Mouse (Mus musculus) forebrain, embryonic 16.5 days (tissue): ENCODE measurements around the gene Zfp740. TPM values are rescaled to one million over a fixed set of nuclear protein-coding genes. Genes with fewer than 3 reads are reported as not detected.
A peak's percentile ranks its signal among the peaks of the same experiment; 100 is the strongest.

ENCODE experiments used
- ATAC-seq: fragments of 200-750 bp; cut with Nextera tagmentation; 2 replicates; pipeline ENCODE4 v1.8.0; 2017; ENCODE audit warnings: mild to moderate bottlenecking, moderate library complexity
- H3K27ac ChIP-seq: fragments of 300-500 bp; sonication (generic); 2 replicates; pipeline ENCODE4 v1.5.1; 2014; ENCODE audit warnings: low read length, control low read depth
- H3K27me3 ChIP-seq: fragments of 300-500 bp; sonication (generic); replicated peaks from 2 replicates; pipeline ENCODE4 v1.6.1; 2014; ENCODE audit warnings: low read length; ENCODE audit not compliant: control insufficient read depth, insufficient read depth
- H3K36me3 ChIP-seq: fragments of 300-500 bp; sonication (generic); 2 replicates; pipeline ENCODE4 v1.6.1; 2014; ENCODE audit not compliant: control insufficient read depth, insufficient read depth
- H3K4me1 ChIP-seq: fragments of 300-500 bp; sonication (generic); replicated peaks from 2 replicates; pipeline ENCODE4 v1.6.1; 2014; ENCODE audit warnings: low read length; ENCODE audit not compliant: control insufficient read depth, insufficient read depth
- H3K4me2 ChIP-seq: fragments of 300-500 bp; sonication (generic); 2 replicates; pipeline ENCODE4 v1.6.1; 2014; ENCODE audit warnings: mild to moderate bottlenecking, low read length, control low read depth
- H3K4me3 ChIP-seq: fragments of 300-500 bp; sonication (generic); replicated peaks from 2 replicates; pipeline ENCODE4 v1.5.1; 2014; ENCODE audit warnings: mild to moderate bottlenecking, low read length, control low read depth
- H3K9ac ChIP-seq: fragments of 300-500 bp; sonication (generic); replicated peaks from 2 replicates; pipeline ENCODE4 v1.6.1; 2014; ENCODE audit warnings: low read depth, low read length, control low read depth
- H3K9me3 ChIP-seq: fragments of 300-500 bp; sonication (generic); 2 replicates; pipeline ENCODE4 v1.6.1; 2016; ENCODE audit warnings: low read length; ENCODE audit not compliant: control insufficient read depth
- WGBS: fragments of 180-500 bp; shearing (Covaris S2); extraction: QIAGEN DNeasy Blood & Tissue Kit; methylation state at CpG from one replicate; pipeline ENCODE4 v1.1.7; 2014; 5-methylcytosine and 5-hydroxymethylcytosine counted together
- polyA plus RNA-seq: library from polyadenylated mRNA; unstranded; fragments of >200 nt; fragmentation: Nextera tagmentation; extraction: Ambion mirVana; gene quantifications from 2 replicates; pipeline ENCODE4 v1.2.1, GENCODE M21; 2015

Zfp740 gene
- polyA plus RNA-seq, 1 experiment from 2014 or later, result 84.6 TPM

GRCm38 (mm10) chr15:102243229-102244190 is 40.5 kb downstream of the Zfp740 start:
- Histone ChIP-seq H3K4me3 (peak overlapping the region; percentile 2; the same call in 1 of the 2 replicates), H3K9ac (peak overlapping the region; percentile 31), H3K27ac (no peak overlapping the region), H3K9me3 (no peaks in the 10 kb centered on the region), H3K4me2 (peak overlapping the region; percentile 34), H3K27me3 (peaks cover 6% of the 10 kb centered on the region), H3K36me3 (no peaks in the 10 kb centered on the region), H3K4me1 (peaks cover 39% of the 10 kb centered on the region)
- ATAC-seq, result no peak
- WGBS, result 13% methylated on average over 21 of the region's 22 CpGs

GRCm38 (mm10) chr15:102244306-102245191 is 41.5 kb downstream of the Zfp740 start:
- ATAC-seq, result no peak
- H3K36me3 ChIP-seq, result no peaks in the 10 kb centered on the region
- H3K9me3 ChIP-seq, result no peaks in the 10 kb centered on the region
- WGBS, result 10% methylated on average over 19 of the region's 19 CpGs
- no peak overlapping the region for H3K27ac ChIP-seq
- peaks cover 6% of the 10 kb centered on the region for H3K27me3 ChIP-seq
- peak overlapping the region; percentile 67 for H3K4me2 ChIP-seq
- H3K4me1 ChIP-seq, result peaks cover 39% of the 10 kb centered on the region
- H3K9ac ChIP-seq, result 0 out of 2 replicates have a peak overlapping the region, but pooled peaks have one; percentile 28
- peak overlapping the region; percentile 55 for H3K4me3 ChIP-seq

- peaks cover 39% of the 10 kb centered on the region for H3K4me1 ChIP-seq
- H3K27ac ChIP-seq, result no peak overlapping the region
- peak overlapping the region; percentile 67 for H3K4me2 ChIP-seq
- H3K4me3 ChIP-seq, result peak overlapping the region; percentile 55
- no peaks in the 10 kb centered on the region for H3K9me3 ChIP-seq
- H3K27me3 ChIP-seq, result peaks cover 6% of the 10 kb centered on the region
- ATAC-seq, result no peak
- peak overlapping the region; percentile 55 for H3K9ac ChIP-seq
- 11% methylated on average over 14 of the region's 14 CpGs for WGBS
- H3K36me3 ChIP-seq, result no peaks in the 10 kb centered on the region
Observed at GRCm38 (mm10) chr15:102245461-102245881, 42.4 kb downstream of the Zfp740 start.

- under 1% methylated on average over 41 of the region's 44 CpGs for WGBS
- Histone ChIP-seq H3K4me1 (peaks cover 39% of the 10 kb centered on the region), H3K4me2 (peak overlapping the region; percentile 67), H3K9ac (peak overlapping the region; percentile 55), H3K36me3 (no peaks in the 10 kb centered on the region), H3K27me3 (peaks cover 6% of the 10 kb centered on the region), H3K4me3 (peak overlapping the region; percentile 55), H3K27ac (peak overlapping the region; percentile 92), H3K9me3 (no peaks in the 10 kb centered on the region)
- peak; percentile 95 for ATAC-seq
Observed at GRCm38 (mm10) chr15:102245891-102246741, 43.1 kb downstream of the Zfp740 start.

- Histone ChIP-seq H3K4me3 (peak overlapping the region; percentile 55), H3K9me3 (no peaks in the 10 kb centered on the region), H3K9ac (peak overlapping the region; percentile 55), H3K4me2 (peak overlapping the region; percentile 67), H3K36me3 (no peaks in the 10 kb centered on the region), H3K4me1 (peaks cover 39% of the 10 kb centered on the region), H3K27ac (peak overlapping the region; percentile 92), H3K27me3 (peaks cover 6% of the 10 kb centered on the region)
- peak; percentile 85 for ATAC-seq
- 0% methylated on average over 30 of the region's 35 CpGs for WGBS
Observed at GRCm38 (mm10) chr15:102246866-102247251, 43.8 kb downstream of the Zfp740 start.

- Histone ChIP-seq H3K4me1 (peaks cover 39% of the 10 kb centered on the region), H3K9me3 (no peaks in the 10 kb centered on the region), H3K4me2 (peak overlapping the region; percentile 67), H3K9ac (peak overlapping the region; percentile 55), H3K4me3 (peak overlapping the region; percentile 55), H3K27me3 (peaks cover 6% of the 10 kb centered on the region), H3K36me3 (no peaks in the 10 kb centered on the region), H3K27ac (peak overlapping the region; percentile 16; the same call in 1 of the 2 replicates)
- under 1% methylated on average over 47 of the region's 65 CpGs for WGBS
- 0 out of 2 replicates have a peak, but pooled peaks have one; percentile 11 for ATAC-seq
Observed at GRCm38 (mm10) chr15:102247252-102248130, 44.4 kb downstream of the Zfp740 start.

GRCm38 (mm10) chr15:102248131-102248811 is 45.2 kb downstream of the Zfp740 start:
- ATAC-seq, result no peak
- Histone ChIP-seq H3K9ac (peak overlapping the region; percentile 55), H3K4me1 (peaks cover 35% of the 10 kb centered on the region), H3K27me3 (peaks cover 4% of the 10 kb centered on the region; the same call in 1 of the 2 replicates), H3K4me2 (peak overlapping the region; percentile 67), H3K36me3 (no peaks in the 10 kb centered on the region), H3K27ac (no peak overlapping the region), H3K9me3 (no peaks in the 10 kb centered on the region), H3K4me3 (peak overlapping the region; percentile 55)
- 7% methylated on average over 8 of the region's 8 CpGs for WGBS
